Comparison of ENCODE assay signal across 16 mouse cellular contexts in genomic region chr3:86996111-86996510, GRCm38 (mm10).
"Had no signal": no experiment of that assay in that cellular context is flagged by ENCODE, and none has a peak within 500 bp of the region (broad histone marks: within the 10 kb centered on the region; RNA-seq: fewer than 3 reads in every experiment).

No protein-coding gene starts in this region.

- H3K27ac ChIP-seq: neural tube, embryonic 12.5 days; neural tube, embryonic 13.5 days; neural tube, embryonic 15.5 days; stomach, embryonic 15.5 days; stomach, postnatal 0 days had no signal

- H3K4me2 ChIP-seq: neural tube, embryonic 12.5 days; neural tube, embryonic 13.5 days; neural tube, embryonic 15.5 days; stomach, embryonic 15.5 days had no signal

- H3K27me3 ChIP-seq: neural tube, embryonic 12.5 days; neural tube, embryonic 13.5 days; neural tube, embryonic 15.5 days; stomach, embryonic 15.5 days had no signal

- H3K4me3 ChIP-seq: neural tube, embryonic 12.5 days; neural tube, embryonic 13.5 days; neural tube, embryonic 15.5 days; stomach, embryonic 15.5 days had no signal

- H3K9me3 ChIP-seq: neural tube, embryonic 12.5 days; neural tube, embryonic 13.5 days; neural tube, embryonic 15.5 days; stomach, embryonic 15.5 days had no signal

- H3K4me1 ChIP-seq: neural tube, embryonic 12.5 days; stomach, embryonic 15.5 days had no signal

- H3K9ac ChIP-seq: neural tube, embryonic 12.5 days; neural tube, embryonic 13.5 days; neural tube, embryonic 15.5 days; stomach, embryonic 15.5 days had no signal

- DNase-seq: retina, postnatal 1 day; right cerebral cortex, adult 18-20 months; right cerebral cortex, postnatal 14 days; right cerebral cortex, postnatal 25 days; right cerebral cortex, postnatal 4 days; spleen, adult 18-20 months; thymus, adult 18-20 months; thymus, adult 2 months; thymus, postnatal 14 days; thymus, postnatal 36 days; thymus, postnatal 4 days had no signal

- H3K36me3 ChIP-seq: neural tube, embryonic 12.5 days; neural tube, embryonic 13.5 days; neural tube, embryonic 15.5 days; stomach, embryonic 15.5 days had no signal
